20 mouse cellular contexts compared by ENCODE assay signal in the genomic region with DNA sequence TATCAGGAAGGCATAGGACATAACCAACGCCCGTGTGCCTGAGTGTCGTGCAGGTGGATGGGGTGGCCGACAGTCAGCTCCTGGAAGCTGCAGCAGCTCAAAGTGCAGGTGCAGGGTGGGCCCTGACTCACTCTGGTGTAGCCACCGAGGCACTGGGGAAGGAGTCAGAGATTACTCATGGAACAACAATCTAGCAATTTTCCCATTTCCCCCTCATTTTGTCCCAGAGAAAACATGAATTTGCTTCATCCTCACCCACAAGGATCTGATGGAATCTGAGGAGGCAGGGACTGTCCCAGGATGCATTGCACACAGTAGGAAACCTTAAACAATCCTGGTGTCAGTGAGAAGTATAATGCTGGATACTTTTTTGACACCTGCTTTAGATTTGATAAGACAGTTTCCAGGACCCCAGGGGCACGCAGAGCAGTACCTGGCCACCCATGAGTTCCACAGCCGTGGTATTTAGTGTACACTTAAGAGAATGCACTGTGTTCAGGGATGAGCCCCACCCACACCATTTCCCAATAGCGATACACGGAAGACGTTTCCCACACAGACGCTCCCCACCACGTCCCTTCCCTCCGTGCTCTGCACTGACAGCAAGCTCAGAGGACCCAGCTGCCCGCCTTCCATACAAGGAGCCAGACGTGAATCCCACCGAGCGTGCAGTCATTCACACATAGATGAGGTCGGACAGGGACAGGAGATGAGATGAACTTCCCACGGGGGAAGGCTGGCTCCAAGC. TPM values are rescaled to one million over a fixed set of nuclear protein-coding genes. Genes with fewer than 3 reads are reported as not detected.
DNase-seq lines count a peak whose midpoint lies in the region; ATAC-seq and TF ChIP-seq lines count a peak whose summit lies in the region.
"Had no signal": no experiment of that assay in that cellular context is flagged by ENCODE, and none has a peak within 500 bp of the region (broad histone marks: within the 10 kb centered on the region; RNA-seq: fewer than 3 reads in every experiment).

No protein-coding gene starts in this region.

- no peak for TF ChIP-seq POLR2A in olfactory bulb, adult 2 months (IDR thresholded peaks at IDR 0.05; ENCODE audit: insufficient read depth, low read depth, low read length)
- TF ChIP-seq POLR2A in kidney, adult 2 months (IDR thresholded peaks at IDR 0.05; ENCODE audit: low read depth, low read length) = no peak

- no peak for ATAC-seq in heart, embryonic 11.5 days (replicated peaks; ENCODE audit: insufficient number of reproducible peaks, low FRiP score, low TSS enrichment)
- ATAC-seq: activated CD4-positive, CD25-positive, alpha-beta regulatory T cell, adult 4 months; intestine, embryonic 16.5 days had no signal

- 75% methylated on average over 19 of the region's 19 CpGs for WGBS in heart, embryonic 11.5 days (ENCODE audit: insufficient replicate concordance)
- 45% methylated on average over 19 of the region's 19 CpGs for WGBS in olfactory bulb, adult 2 months
- WGBS in kidney, adult 2 months = 72% methylated on average over 19 of the region's 19 CpGs

- no peaks in the 10 kb centered on the region for H3K27me3 ChIP-seq in heart, embryonic 11.5 days (ENCODE audit: control insufficient read depth, insufficient read depth, low read length)
- H3K27me3 ChIP-seq in kidney, adult 2 months (replicated peaks; ENCODE audit: control insufficient read depth, insufficient read depth, low read length) = no peaks in the 10 kb centered on the region
- H3K27me3 ChIP-seq: embryonic facial prominence, embryonic 13.5 days; forebrain, embryonic 12.5 days; heart, embryonic 15.5 days had no signal

- TF ChIP-seq CTCF in olfactory bulb, adult 2 months (IDR thresholded peaks at IDR 0.05; ENCODE audit: insufficient read depth, low read depth, low read length) = no peak
- TF ChIP-seq CTCF in kidney, adult 2 months (conservative IDR thresholded peaks at IDR 0.05; ENCODE audit: insufficient read depth, insufficient read length, low read depth, low read length) = no peak

- H3K36me3 ChIP-seq in heart, embryonic 11.5 days (ENCODE audit: control insufficient read depth, insufficient read depth, low read length) = no peaks in the 10 kb centered on the region
- H3K36me3 ChIP-seq in kidney, adult 2 months (ENCODE audit: control insufficient read depth, insufficient read depth, low read length) = no peaks in the 10 kb centered on the region
- H3K36me3 ChIP-seq: embryonic facial prominence, embryonic 13.5 days; forebrain, embryonic 12.5 days; heart, embryonic 10.5 days; heart, embryonic 15.5 days; hindbrain, embryonic 10.5 days had no signal

- peak; percentile 19 for DNase-seq in heart, postnatal 4 days
- peak; percentile 13 for DNase-seq in 3134 (ENCODE audit: extremely low read depth, insufficient read length, low spot score)
- DNase-seq in NIH3T3 (ENCODE audit: low read depth) = peak; percentile 59
- no peak for DNase-seq in kidney, adult 2 months
- no peak for DNase-seq in spleen, postnatal 36 days (ENCODE audit: low spot score in 2 of 2)
- DNase-seq: adrenal gland, postnatal 14 days; gastrocnemius, postnatal 10 days; heart, adult 18-20 months; heart, postnatal 14 days had no signal

- no peak overlapping the region for H3K4me3 ChIP-seq in heart, embryonic 11.5 days (ENCODE audit: low read depth, low read length)
- no peak overlapping the region for H3K4me3 ChIP-seq in olfactory bulb, adult 2 months (ENCODE audit: insufficient read depth, low read depth, low read length)
- H3K4me3 ChIP-seq in kidney, adult 2 months (ENCODE audit: insufficient read depth, low read depth, low read length) = no peak overlapping the region
- H3K4me3 ChIP-seq: embryonic facial prominence, embryonic 13.5 days; forebrain, embryonic 12.5 days; heart, embryonic 10.5 days; heart, embryonic 15.5 days; hindbrain, embryonic 10.5 days had no signal

- H3K9me3 ChIP-seq in heart, embryonic 11.5 days (replicated peaks; ENCODE audit: control insufficient read depth, low read length) = no peaks in the 10 kb centered on the region
- H3K9me3 ChIP-seq: embryonic facial prominence, embryonic 13.5 days; forebrain, embryonic 12.5 days; heart, embryonic 10.5 days; heart, embryonic 15.5 days; hindbrain, embryonic 10.5 days had no signal

- H3K4me2 ChIP-seq in heart, embryonic 11.5 days = no peak overlapping the region
- H3K4me2 ChIP-seq: embryonic facial prominence, embryonic 13.5 days; forebrain, embryonic 12.5 days; heart, embryonic 15.5 days; hindbrain, embryonic 14.5 days had no signal

- peaks cover 7% of the 10 kb centered on the region for H3K4me1 ChIP-seq in heart, embryonic 11.5 days (ENCODE audit: control insufficient read depth, insufficient read depth, low read length)
- H3K4me1 ChIP-seq in olfactory bulb, adult 2 months (ENCODE audit: control insufficient read depth, insufficient read depth, low read length) = peaks cover 43% of the 10 kb centered on the region
- no peaks in the 10 kb centered on the region for H3K4me1 ChIP-seq in kidney, adult 2 months (ENCODE audit: control insufficient read depth, insufficient read depth, low read length)
- H3K4me1 ChIP-seq: embryonic facial prominence, embryonic 13.5 days; forebrain, embryonic 12.5 days had no signal

- H3K9ac ChIP-seq in heart, embryonic 11.5 days (ENCODE audit: low read depth, low read length) = no peak overlapping the region
- H3K9ac ChIP-seq: embryonic facial prominence, embryonic 13.5 days; forebrain, embryonic 12.5 days; heart, embryonic 15.5 days; hindbrain, embryonic 14.5 days had no signal

- no peak overlapping the region for H3K27ac ChIP-seq in heart, embryonic 11.5 days (ENCODE audit: low read depth, low read length)
- peak overlapping the region; percentile 88 for H3K27ac ChIP-seq in olfactory bulb, adult 2 months (ENCODE audit: insufficient read depth, low read depth, low read length)
- H3K27ac ChIP-seq in kidney, adult 2 months (ENCODE audit: insufficient read depth, low read depth, low read length) = no peak overlapping the region
- H3K27ac ChIP-seq: embryonic facial prominence, embryonic 13.5 days; forebrain, embryonic 12.5 days; heart, embryonic 10.5 days; heart, embryonic 15.5 days; hindbrain, embryonic 10.5 days; hindbrain, embryonic 14.5 days had no signal

RNA-seq across cellular contexts. Expression of gene Pgbd5, which starts 26.8 kb away (rescaled TPM):
- 1 to 10 TPM; 3.0 to 3.6 TPM for total RNA-seq in heart, postnatal 4 days (2021)
- polyA plus RNA-seq in heart, embryonic 11.5 days (2014; fragmentation: Nextera tagmentation; extraction: Ambion mirVana) = 1.9 and 2.4 TPM in 2 replicates
- not detected in 2 replicates for polyA plus RNA-seq in olfactory bulb, adult 2 months (2012; ENCODE audit: insufficient read depth, insufficient read length, low replicate concordance, missing spikeins)
- polyA plus RNA-seq in kidney, adult 2 months (2012; rRNA removed) = 0.39 and 0.41 TPM in 2 replicates
- total RNA-seq: common myeloid progenitor, adult 5-6 weeks had no signal
- polyA plus RNA-seq: activated CD4-positive, CD25-positive, alpha-beta regulatory T cell, adult 4 months had no signal

Comparison
In these comparisons a context has a peak if more than half of its experiments do, and no peak if none do; other contexts are left out.
1. DNase-seq: peak in heart, postnatal 4 days (single experiment), 3134 (single experiment) and NIH3T3 (single experiment); none in kidney, adult 2 months (single experiment) and spleen, postnatal 36 days (0 of 2).